Mouse (Mus musculus): Measurements from ENCODE around the gene Erg.

Erg gene

DNA sequence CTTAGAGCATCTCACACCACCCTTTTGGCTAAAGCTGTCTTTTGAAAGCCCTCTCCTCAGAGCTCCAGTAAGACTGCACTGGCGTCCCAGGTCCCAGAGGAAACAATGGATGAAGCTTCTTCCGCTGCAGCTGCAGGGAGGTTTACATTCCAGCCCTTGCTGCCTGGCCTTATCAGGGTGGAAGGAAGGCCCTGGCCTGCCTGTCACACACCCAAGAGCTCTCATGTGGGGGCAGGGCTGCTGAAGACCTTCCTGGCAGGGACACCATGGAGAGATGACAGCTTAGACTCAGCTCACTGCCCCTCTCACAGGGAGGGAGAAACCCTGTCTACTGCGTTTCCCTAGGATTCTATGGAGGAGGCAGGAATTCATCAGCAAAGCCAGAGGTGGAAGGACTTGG, 239.2 kb downstream of the Erg start:
- peak; percentile 45 to 46 for DNase-seq

DNA sequence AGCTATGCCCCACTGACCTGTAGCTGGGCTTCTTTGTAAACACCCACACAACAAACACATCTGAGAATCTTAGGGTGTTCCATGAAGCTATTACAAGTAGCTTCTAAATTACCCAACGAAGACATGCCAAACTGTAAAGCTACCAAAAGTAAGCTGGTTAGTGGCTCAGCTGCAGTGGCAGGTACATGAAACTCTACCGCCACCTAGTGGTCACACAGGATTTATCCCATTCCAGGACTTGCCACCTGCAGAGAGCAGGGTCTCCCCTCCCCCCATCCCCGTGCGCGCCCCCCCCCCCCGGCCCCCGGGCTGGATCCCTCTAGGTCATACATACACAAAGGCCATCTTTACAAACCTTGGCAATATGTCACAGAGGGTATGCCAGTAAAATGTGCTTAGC, 240.5 kb downstream of the Erg start:
- DNase-seq = peak; percentile 38 to 70

DNA sequence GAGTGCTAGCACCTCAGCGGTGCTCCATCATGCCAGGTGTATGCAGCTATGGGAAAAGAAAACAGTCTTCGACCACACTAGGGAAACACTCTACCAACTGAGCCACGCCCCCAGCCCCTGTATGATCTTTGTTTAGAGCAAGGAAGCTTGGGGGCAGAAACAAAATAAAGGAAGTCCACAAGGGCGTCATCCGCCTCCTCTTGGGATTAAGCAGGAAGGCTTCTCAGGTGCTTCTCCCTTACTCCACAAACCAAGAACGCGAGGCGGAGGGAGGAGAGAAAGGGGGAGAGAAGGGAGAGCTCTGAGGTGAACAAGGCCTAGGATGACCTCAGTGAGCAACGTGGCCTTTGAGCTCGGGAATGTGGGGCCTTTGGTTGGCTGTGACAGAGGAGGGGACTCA, 241.4 kb downstream of the Erg start:
- no peak for DNase-seq

DNA sequence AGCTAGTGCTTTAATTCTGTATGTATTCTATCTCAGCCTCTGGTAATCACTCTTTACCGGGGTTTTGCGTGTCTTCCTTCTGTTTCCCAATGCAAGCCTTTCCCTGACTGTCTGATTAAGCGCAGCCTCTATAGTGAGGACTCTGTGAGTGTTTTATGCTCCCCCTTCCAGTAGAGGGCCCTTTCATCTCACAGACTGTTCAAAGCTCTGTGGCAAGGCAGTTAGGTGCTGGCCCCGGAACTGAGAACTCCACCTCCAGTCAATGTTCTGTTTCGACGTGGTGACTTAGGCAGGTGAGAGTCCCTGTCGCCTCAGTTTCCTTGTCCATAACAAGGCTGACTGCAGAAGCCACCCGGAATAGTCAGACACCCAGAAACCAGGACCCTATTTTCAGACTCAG, 244.4 kb downstream of the Erg start:
- DNase-seq = no peak

DNA sequence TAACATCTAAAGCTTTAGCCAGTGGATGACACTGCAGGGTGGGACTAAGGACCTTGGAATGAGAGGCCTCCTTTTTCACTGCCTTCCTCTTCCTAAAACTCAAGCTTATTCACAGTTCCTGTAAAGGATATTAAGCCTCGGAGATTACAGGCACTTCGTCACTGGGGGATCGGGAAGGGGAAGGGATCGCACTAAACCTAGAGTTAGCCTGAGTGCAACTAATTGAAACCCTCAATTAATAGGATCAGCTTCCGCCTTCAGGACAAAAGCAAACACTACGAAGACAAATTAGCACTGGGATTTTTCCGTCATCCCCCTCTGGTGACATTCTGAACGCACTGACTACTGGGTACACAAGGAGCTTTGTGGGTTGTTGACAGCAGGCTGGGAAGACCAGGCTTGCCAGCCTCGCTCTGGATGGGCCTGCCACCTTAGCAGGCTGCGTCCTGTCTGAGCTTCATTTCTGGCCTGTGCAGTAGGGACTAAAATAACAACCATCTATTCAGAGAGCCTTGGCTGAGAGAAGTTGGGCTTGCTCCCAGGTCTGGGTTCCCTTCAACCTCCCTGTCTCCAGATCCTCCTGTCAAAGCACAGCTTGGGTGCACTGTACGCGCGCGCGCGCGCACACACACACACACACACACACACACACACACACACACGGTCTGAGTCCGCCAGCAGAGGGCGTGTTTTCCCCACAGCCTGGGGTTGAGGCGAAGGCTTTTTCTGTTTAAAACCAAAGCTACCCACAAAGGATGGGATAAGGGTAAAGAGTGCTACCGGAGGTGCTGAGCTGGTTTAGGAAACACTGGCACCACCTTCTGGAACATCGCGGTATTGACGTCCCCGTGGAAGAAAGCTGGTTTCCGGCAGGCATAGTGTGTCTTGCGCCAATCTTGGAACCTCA, 245.3 kb downstream of the Erg start:
- peak; percentile 72 to 88 for DNase-seq

DNA sequence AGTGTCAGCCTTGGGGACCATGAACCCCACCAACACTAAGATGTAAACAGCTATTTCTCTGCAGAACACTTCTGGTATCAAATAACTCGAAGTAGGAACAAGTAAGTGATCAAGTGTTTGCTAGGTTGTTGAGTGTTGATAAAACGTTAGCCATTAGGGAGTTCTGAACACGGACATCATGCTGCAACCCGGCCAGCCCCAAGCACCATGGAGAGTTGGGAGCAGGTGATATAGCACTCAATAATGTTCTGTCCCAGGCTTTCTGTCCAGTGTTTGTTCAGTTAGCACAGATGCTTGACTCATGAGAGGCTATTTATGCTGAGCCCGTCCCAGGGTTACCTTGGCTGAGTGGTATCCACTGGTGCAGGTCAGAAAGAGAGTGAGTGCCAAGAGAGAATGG, 254.2 kb downstream of the Erg start:
- DNase-seq = no peak

DNA sequence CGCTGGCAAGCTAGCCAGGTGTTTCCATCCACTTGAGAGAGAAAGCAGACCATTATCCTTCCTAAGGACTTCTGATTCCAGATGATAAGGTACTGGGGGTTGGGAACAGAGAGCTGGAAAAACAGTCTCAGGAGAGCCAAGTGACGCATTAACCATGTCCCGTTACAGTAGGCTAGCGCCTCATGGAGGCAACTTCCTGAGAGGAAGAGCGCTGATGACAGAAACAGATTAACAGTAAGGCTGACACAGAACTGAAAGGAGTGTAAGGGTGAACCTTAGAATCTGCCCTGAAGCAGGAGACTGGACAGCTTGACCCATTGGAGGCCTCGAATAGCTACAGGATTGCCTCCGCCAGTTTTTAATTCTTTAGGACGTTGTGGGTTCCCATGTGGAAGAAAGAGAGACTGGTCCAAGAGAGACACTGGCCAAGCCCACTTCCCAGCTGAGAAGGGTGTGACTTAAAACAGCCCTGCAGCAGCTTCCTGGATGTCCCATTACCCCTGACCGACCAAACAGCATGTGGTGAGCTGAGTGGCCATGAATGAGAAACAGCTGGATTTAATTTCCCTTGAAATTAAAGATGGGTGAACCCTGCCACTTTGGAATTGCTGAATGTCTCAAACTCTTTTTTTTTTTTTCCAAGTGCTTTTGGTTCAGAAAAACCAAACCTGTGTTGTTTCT, 264.3 kb downstream of the Erg start:
- DNase-seq = no peak
